Mouse (Mus musculus) left cerebral cortex, postnatal 14 days (tissue): ENCODE data around the gene Thbs1. TPM values are rescaled to one million over a fixed set of nuclear protein-coding genes. Genes with fewer than 3 reads are reported as not detected.

Source experiments
- DNase-seq, 2 experiments: peaks; one replicate each; pipeline ENCODE4 v3.0.0; 2021 to 2022; ENCODE audit warnings: low spot score in 2 of 2, mixed read lengths in 1 of 2
- intact Hi-C: fragments of 180-260 bp; cut with DNase I; formaldehyde crosslinking; loops from one replicate; pipeline ENCODE4 v1.15.1; 2025
- long read RNA-seq, 2 experiments: library from polyadenylated mRNA; stranded (forward); transcript quantifications; one replicate each; pipeline ENCODE4 v2.0.0; 2021
- total RNA-seq, 2 experiments: library from RNA; stranded (reverse); gene quantifications; 2 replicates each; pipeline ENCODE4 v1.2.3; 2021

Gene Thbs1
- 1 to 10 TPM; 4.3 to 4.7 TPM for total RNA-seq
- long read RNA-seq, experiment 1, result 0 reads
- long read RNA-seq, experiment 2, full-length matches to known transcripts, result 1 of 1 reads
- long read RNA-seq, experiment 2, partial matches to known transcripts, result 0 of 1 reads
- long read RNA-seq, experiment 2, other reads (novel, unspliced or antisense), result 0 of 1 reads

- intact Hi-C loops, result loop anchor here (1.0 to 5.0 kb wide), 3 partner anchors 131 to 649 kb away; no protein-coding TSS in a partner anchor
- DNase-seq, result peak; percentile 63 to 68
These were observed at the start of gene Thbs1 for GRCm38 (mm10) chr2:118111488-118112131. Gene Thbs1 (plus strand): TSS chr2:118111876.

- intact Hi-C loops, result no loop called here
These were observed 47.4 kb upstream of the Thbs1 start for GRCm38 (mm10) chr2:118064121-118064764.

GRCm38 (mm10) chr2:118066065-118066770 lies 45.5 kb upstream of the Thbs1 start:
- DNase-seq, result no peak
- intact Hi-C loops, result no loop called here

More at GRCm38 (mm10) chr2:118064121-118064764, 47.4 kb upstream of the Thbs1 start:
- DNase-seq, result no peak

- intact Hi-C loops, result no loop called here
- no peak for DNase-seq
These were observed 41.7 kb upstream of the Thbs1 start for GRCm38 (mm10) chr2:118069975-118070374.

- intact Hi-C loops, result no loop called here
- no peak for DNase-seq
These were observed 38.8 kb upstream of the Thbs1 start for GRCm38 (mm10) chr2:118072811-118073372.

- intact Hi-C loops, result no loop called here
- DNase-seq, result no peak
These were observed 37.6 kb upstream of the Thbs1 start for GRCm38 (mm10) chr2:118074030-118074429.

- intact Hi-C loops, result no loop called here
- DNase-seq, result no peak
These were observed 36.5 kb upstream of the Thbs1 start for GRCm38 (mm10) chr2:118075165-118075564.

GRCm38 (mm10) chr2:118079131-118079530 lies 32.5 kb upstream of the Thbs1 start:
- no peak for DNase-seq
- intact Hi-C loops, result no loop called here

- no peak for DNase-seq
- intact Hi-C loops, result no loop called here
These were observed 30.1 kb upstream of the Thbs1 start for GRCm38 (mm10) chr2:118081581-118081980.

- intact Hi-C loops, result no loop called here
- DNase-seq, result no peak
These were observed 28.0 kb upstream of the Thbs1 start for GRCm38 (mm10) chr2:118083652-118084051.

GRCm38 (mm10) chr2:118084693-118085092 lies 27.0 kb upstream of the Thbs1 start:
- intact Hi-C loops, result no loop called here
- no peak for DNase-seq

- DNase-seq, result no peak
- intact Hi-C loops, result no loop called here
These were observed 26.0 kb upstream of the Thbs1 start for GRCm38 (mm10) chr2:118085647-118086046.

- no peak for DNase-seq
- intact Hi-C loops, result no loop called here
These were observed 24.5 kb upstream of the Thbs1 start for GRCm38 (mm10) chr2:118087044-118087726.

GRCm38 (mm10) chr2:118091226-118091625 lies 20.4 kb upstream of the Thbs1 start:
- intact Hi-C loops, result no loop called here
- DNase-seq, result no peak

GRCm38 (mm10) chr2:118099104-118099503 lies 12.6 kb upstream of the Thbs1 start:
- intact Hi-C loops, result no loop called here
- no peak for DNase-seq

- intact Hi-C loops, result no loop called here
These were observed 9.5 kb upstream of the Thbs1 start for GRCm38 (mm10) chr2:118102169-118102568.

GRCm38 (mm10) chr2:118110225-118110915 lies 1.3 kb upstream of the Thbs1 start:
- intact Hi-C loops, result loop anchor here (5.0 kb wide), 2 partner anchors 132 to 648 kb away; no protein-coding TSS in a partner anchor
- DNase-seq, result peak; percentile 14 to 40

More at GRCm38 (mm10) chr2:118102169-118102568, 9.5 kb upstream of the Thbs1 start:
- no peak for DNase-seq

- peak; percentile 90 to 92 for DNase-seq
- intact Hi-C loops, result loop anchor here (1.0 to 5.0 kb wide), 3 partner anchors 131 to 649 kb away; no protein-coding TSS in a partner anchor
These were observed 574 bp upstream of the Thbs1 start for GRCm38 (mm10) chr2:118111116-118111487.
